Mouse (Mus musculus) stomach, postnatal 0 days (tissue): ENCODE data around the gene Smim4.

Experiments
- CTCF ChIP-seq: IDR thresholded peaks from 2 replicates; pipeline ENCODE4 v1.5.1; 2016; ENCODE audit warnings: antibody characterized with exemption, low read depth, mild to moderate bottlenecking, moderate library complexity
- EP300 ChIP-seq: optimal IDR thresholded peaks from 2 replicates; pipeline ENCODE3; 2016; ENCODE audit warnings: antibody characterized with exemption

DNA sequence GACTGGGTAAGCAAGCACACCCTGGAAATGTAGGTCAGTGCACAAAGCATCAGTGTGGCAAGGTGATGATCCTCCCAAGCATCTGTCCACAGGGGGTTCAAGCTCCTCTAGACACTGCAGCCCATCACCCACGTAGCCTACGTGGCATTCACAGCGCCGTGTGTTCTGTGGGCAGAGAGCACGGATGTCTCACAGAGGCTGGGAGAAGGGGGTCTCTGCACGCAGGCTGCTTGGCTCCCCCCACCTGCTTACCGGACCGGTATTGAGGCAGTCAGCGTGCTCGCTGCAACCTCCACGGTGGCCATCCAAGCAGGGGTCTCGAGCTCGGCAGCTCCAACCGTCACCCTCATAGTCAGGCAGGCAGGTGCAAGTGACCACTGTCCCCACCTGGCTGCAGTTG, 12.3 kb upstream of the Smim4 start:
- TF ChIP-seq CTCF, result no peak
- TF ChIP-seq EP300, result no peak
